Mouse (Mus musculus) lung, adult 18-20 months (tissue): ENCODE measurements around the gene Zfp993.
"Not testable (repeated sequence)": the region's sequence is repeated elsewhere in the genome, so short reads cannot be mapped to it uniquely, and the experiment has no call there.

ENCODE experiments used
- DNase-seq, 2 experiments: peaks; one replicate each; pipeline ENCODE4 v3.0.0; 2022; ENCODE audit warnings: mixed read lengths in 2 of 2

The Zfp993 gene

DNA sequence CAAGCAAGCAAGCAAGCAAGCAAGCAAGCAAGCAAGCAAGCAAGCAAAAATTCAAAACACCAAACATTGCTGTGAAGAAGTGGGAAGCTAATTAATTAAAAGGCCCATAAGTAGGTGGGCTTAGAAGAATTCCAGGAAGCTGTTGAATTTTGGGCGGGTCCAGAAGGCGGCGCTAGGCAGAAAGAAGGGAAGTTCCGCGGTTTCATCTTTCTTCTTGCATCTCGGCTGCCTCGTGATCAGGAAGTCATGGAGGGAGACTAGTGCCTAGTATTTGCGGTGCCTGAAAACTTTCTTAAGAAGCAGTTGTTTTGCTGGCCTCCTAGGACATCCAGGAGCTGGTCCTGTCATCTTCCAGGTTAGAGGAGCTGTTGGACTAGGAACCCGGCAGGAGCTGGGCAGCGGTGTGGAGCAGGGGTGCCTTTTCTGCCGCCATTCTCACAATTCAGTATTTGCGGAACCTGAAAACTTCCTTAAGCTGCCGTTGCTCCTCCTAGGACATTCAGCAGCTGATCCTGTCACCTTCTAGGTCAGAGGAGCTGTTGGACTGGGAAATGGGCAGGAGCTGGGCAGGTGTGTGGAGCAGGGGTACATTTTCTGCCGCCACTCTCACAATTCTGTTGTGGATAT, at the start of gene Zfp993:
TSS of gene Zfp993 (plus strand) at position 188 of the 627 bp plus-strand sequence.
- DNase-seq, result not testable (repeated sequence)

GRCm38 (mm10) chr4:146579905-146580873, 30.6 kb upstream of the Zfp993 start:
- DNase-seq, result not testable (repeated sequence)

DNA sequence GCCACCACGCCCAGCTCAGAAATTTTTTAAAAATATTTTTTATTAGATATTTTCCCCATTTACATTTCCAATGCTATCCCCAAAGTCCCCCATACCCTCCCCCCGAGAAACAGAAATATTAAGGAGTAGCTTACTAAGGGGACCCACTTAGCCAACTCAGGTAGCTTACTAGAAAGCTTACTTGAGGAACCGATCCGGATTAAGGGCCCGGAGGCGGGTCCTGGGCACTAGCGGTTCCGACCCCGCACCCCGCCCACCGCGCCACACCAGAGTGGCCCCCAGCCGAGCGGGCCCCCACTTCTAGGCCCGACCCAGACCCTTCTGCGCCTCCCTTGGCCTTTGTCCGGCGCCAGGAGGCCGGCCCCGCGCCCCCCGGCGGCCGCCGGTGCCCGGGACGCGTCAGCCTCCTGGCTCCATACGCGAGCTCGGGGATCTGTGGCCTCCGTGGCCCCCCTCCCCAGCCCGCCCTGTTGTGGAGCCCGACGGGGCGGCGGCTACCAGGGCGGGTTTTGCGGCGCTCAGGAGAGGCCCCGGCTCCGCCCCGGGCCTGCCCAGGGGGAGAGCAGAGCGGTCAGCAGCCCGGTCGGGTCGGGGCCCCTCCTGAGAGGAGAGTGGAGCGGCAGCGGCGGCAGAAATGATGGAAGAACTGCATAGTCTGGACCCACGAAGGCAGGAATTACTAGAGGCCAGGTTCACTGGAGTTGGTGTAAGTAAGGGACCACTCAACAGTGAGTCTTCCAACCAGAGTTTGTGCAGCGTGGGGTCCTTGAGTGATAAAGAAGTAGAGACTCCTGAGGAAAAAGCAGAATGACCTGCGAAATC, 7.0 kb upstream of the Zfp993 start:
- DNase-seq, result not testable (repeated sequence)

GRCm38 (mm10) chr4:146644367-146644766, 33.6 kb downstream of the Zfp993 start:
- DNase-seq, result not testable (repeated sequence)

DNA sequence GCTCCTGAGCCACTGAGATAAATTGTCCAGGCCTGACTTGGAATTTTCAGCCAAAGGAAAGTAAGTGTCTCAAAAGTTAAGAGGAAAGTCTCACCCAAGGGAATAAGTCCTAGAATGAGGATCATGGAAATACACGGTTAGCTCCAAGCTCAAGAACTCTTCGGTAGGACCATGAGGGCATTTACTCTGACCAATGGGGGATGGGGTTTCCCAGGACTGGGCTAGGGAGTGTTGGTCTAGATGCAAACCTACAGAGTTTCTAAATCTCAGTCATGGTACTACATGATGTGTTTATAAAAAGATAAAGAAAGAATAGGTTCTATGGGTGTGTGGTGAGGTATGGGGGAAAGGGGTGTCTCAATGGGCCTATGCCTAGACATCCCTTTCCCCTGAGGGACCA, 38.9 kb downstream of the Zfp993 start:
- not testable (repeated sequence) for DNase-seq

- DNase-seq, result not testable (repeated sequence)
Measured at GRCm38 (mm10) chr4:146650115-146650514, 39.4 kb downstream of the Zfp993 start.

DNA sequence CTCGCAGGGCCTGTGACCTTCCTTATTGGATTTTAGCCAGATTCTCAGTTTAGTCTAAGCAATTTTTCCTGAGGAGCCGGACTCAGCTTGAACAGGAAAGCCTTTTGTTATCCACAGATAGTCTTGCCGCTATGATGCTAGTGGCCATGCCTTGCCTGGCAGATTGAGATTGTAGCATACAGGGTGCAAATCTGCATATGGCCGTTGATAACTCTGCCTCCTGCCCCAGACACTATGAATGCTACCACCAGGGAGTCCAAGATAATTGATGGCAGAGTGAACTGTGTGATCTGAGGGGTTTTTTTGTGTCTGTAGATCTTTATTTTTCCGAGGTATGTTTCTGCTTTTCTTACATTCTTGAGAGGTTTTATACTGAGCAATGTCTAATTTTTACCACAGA, 39.9 kb downstream of the Zfp993 start:
- DNase-seq, result not testable (repeated sequence)
